Mouse (Mus musculus): ENCODE measurements around the gene Ier5.
A peak's percentile ranks its signal among the peaks of the same experiment; 100 is the strongest.

The Ier5 gene

GRCm38 (mm10) chr1:155053296-155053695, 46.1 kb downstream of the Ier5 start:
- DNase-seq (ENCODE audit: low spot score), result no peak

DNA sequence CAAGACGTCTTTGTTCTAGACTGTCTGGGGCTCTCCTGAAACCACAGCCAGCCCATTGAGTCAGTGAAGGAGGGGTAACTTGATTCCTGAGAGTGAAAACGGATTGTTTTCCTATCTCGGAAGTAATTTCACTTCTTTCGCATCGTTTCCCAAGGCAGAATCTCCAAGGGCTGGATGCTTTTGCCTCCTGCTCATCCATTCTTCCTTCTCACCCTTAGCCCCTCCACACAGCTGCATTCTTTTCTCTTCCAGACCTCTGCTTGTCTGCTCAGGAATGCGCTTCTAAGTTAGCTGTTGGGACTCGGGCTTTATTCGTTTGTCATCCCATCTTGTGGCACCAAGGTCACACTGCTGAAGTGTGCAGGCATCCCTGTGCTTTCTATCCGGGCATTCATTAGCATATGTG, 46.7 kb downstream of the Ier5 start:
- no peak for DNase-seq (ENCODE audit: low spot score)

- DNase-seq (ENCODE audit: low spot score), result no peak
Observed at GRCm38 (mm10) chr1:155052131-155052760, 47.2 kb downstream of the Ier5 start.

- DNase-seq (ENCODE audit: low spot score), result no peak
Observed at GRCm38 (mm10) chr1:155051701-155052127, 47.7 kb downstream of the Ier5 start.

DNA sequence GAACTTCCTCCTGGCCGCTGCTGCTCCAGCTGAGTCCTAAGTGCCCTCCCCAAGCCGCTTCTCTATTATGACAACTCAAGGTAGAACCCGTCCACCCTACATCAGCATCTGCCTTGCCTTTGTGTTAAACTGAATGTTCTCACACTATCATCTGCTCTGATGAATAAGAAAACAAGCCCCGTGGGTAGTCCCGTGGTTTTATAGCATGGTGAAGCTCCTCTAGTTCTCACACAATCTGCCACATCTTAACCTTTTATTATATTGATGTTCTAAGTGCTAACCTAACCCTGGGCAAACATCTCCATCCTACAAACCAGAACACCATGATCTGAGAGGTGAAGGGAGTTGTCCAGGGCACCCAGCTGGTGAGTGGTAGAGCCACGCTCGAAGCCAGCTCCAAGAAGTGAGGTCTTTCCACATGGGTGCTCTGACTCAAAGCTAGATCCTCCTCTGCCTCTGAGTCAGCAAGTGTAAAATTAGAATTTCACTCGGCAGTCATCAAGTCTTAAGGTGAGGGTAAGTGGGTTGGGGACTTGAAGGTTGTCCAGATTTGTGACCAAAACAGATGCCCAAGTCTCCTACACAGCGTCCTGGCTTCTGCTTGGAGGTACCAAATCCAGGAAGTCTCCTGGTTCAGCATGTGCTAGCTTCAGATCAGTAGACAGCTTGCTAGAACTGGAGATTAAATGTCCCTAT, 48.4 kb downstream of the Ier5 start:
- DNase-seq (ENCODE audit: low spot score), result no peak

GRCm38 (mm10) chr1:155050174-155050573, 49.3 kb downstream of the Ier5 start:
- DNase-seq (ENCODE audit: low spot score), result no peak

DNA sequence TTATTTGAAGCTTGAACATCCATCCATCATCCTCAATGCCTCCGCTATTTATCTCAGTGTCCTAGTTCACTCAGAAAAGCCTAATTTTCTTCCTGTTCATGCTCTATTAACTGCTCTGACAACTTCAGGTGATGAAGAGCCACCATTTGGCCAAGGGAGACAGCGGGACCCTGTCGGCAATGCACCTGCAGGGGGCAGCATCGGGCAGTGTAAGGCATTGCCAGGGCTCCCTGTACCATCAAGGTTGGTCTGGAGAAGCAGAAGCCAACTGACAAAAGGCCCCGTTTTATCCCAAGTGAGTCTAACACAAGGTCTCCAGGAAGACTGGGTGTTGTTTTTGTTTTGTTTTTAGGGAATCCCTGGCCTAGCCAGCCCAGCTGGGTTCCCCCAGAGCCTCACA, 50.5 kb downstream of the Ier5 start:
- DNase-seq (ENCODE audit: low spot score), result peak; percentile 70

Measured in ovary, adult 18-20 months (tissue).